In genomic region chrX:11801208-11801607, GRCm38 (mm10) we compare ENCODE assay signal across 12 mouse cellular contexts.
DNase-seq lines count a peak whose midpoint lies in the region; ATAC-seq and TF ChIP-seq lines count a peak whose summit lies in the region.
"Had no signal": no experiment of that assay in that cellular context is flagged by ENCODE, and none has a peak within 500 bp of the region (broad histone marks: within the 10 kb centered on the region; RNA-seq: fewer than 3 reads in every experiment).

No protein-coding gene starts in this region.

- H3K4me3 ChIP-seq in liver, adult 2 months (ENCODE audit: insufficient read depth, low read depth, low read length), result no peak overlapping the region
- no peak overlapping the region for H3K4me3 ChIP-seq in liver, embryonic 12.5 days
- H3K4me3 ChIP-seq: intestine, embryonic 15.5 days; limb, embryonic 12.5 days; megakaryocyte, embryonic 14.5 days had no signal

- no peak overlapping the region for H3K27ac ChIP-seq in liver, adult 2 months (replicated peaks; ENCODE audit: insufficient read depth, low read depth, low read length)
- H3K27ac ChIP-seq in liver, embryonic 12.5 days, result no peak overlapping the region
- H3K27ac ChIP-seq: intestine, embryonic 15.5 days; limb, embryonic 12.5 days had no signal

- 58% methylated on average over 3 of the region's 3 CpGs for WGBS in liver, adult 2 months
- WGBS in liver, embryonic 12.5 days (ENCODE audit: insufficient replicate concordance), result 34% methylated on average over 3 of the region's 3 CpGs

- H3K79me2 ChIP-seq in liver, adult 2 months (ENCODE audit: control insufficient read depth, insufficient read depth, low read length), result no peaks in the 10 kb centered on the region

- no peaks in the 10 kb centered on the region for H3K27me3 ChIP-seq in liver, adult 2 months (ENCODE audit: control insufficient read depth, insufficient read depth, low read length)
- H3K27me3 ChIP-seq in liver, embryonic 12.5 days (replicated peaks), result peaks cover 36% of the 10 kb centered on the region

- ATAC-seq in liver, embryonic 12.5 days, result no peak
- ATAC-seq: intestine, embryonic 15.5 days had no signal

- no peaks in the 10 kb centered on the region for H3K36me3 ChIP-seq in liver, adult 2 months (ENCODE audit: control insufficient read depth, insufficient read depth, low read length)
- no peaks in the 10 kb centered on the region for H3K36me3 ChIP-seq in liver, embryonic 12.5 days
- H3K36me3 ChIP-seq: intestine, embryonic 15.5 days; limb, embryonic 12.5 days had no signal

- H3K4me1 ChIP-seq in liver, adult 2 months (ENCODE audit: control insufficient read depth, insufficient read depth, low read length), result no peaks in the 10 kb centered on the region
- peaks cover 21% of the 10 kb centered on the region for H3K4me1 ChIP-seq in liver, embryonic 12.5 days

- no peak for TF ChIP-seq POLR2A in liver, adult 2 months (IDR thresholded peaks at IDR 0.05; ENCODE audit: extremely low read depth, insufficient read depth, low read length)

- no peak overlapping the region for H3K4me2 ChIP-seq in liver, embryonic 12.5 days
- H3K4me2 ChIP-seq: intestine, embryonic 15.5 days; limb, embryonic 12.5 days had no signal

- peak; percentile 47 for TF ChIP-seq CTCF in liver, adult 2 months (IDR thresholded peaks at IDR 0.05; ENCODE audit: low read depth, low read length)

- no peaks in the 10 kb centered on the region for H3K9me3 ChIP-seq in liver, embryonic 12.5 days (replicated peaks)
- H3K9me3 ChIP-seq: intestine, embryonic 15.5 days; limb, embryonic 12.5 days had no signal

- peak; percentile 22 for DNase-seq in adrenal gland, postnatal 14 days
- DNase-seq in adrenal gland, postnatal 10 days, result no peak
- no peak for DNase-seq in liver, adult 2 months (ENCODE audit: extremely low read depth, low read depth, low spot score)
- DNase-seq in A20 (ENCODE audit: low read depth, low spot score), result peak; percentile 23
- peak; percentile 41 for DNase-seq in induced T-regulatory cell, adult 2 months (ENCODE audit: low read depth)
- no peak for DNase-seq in layer of hippocampus, adult 18-20 months (ENCODE audit: low spot score in 2 of 2)
- DNase-seq in heart, adult 18-20 months, result no peak
- DNase-seq: heart, postnatal 10 days had no signal

- no peak overlapping the region for H3K9ac ChIP-seq in liver, adult 2 months (ENCODE audit: low read depth, low read length)
- H3K9ac ChIP-seq in liver, embryonic 12.5 days, result no peak overlapping the region
- H3K9ac ChIP-seq: intestine, embryonic 15.5 days; limb, embryonic 12.5 days had no signal

Comparison
In these comparisons a context has a peak if more than half of its experiments do, and no peak if none do; other contexts are left out.
1. DNase-seq: peak in adrenal gland, postnatal 14 days (single experiment), A20 (single experiment) and induced T-regulatory cell, adult 2 months (single experiment); none in adrenal gland, postnatal 10 days (single experiment), liver, adult 2 months (single experiment), layer of hippocampus, adult 18-20 months (0 of 2) and heart, adult 18-20 months (0 of 2).